Mouse (Mus musculus) lung, postnatal 0 days (tissue): Measurements from ENCODE around the gene Eif5a. TPM values are rescaled to one million over a fixed set of nuclear protein-coding genes. Genes with fewer than 3 reads are reported as not detected.
A peak's percentile ranks its signal among the peaks of the same experiment; 100 is the strongest.

ENCODE experiments used
- ATAC-seq: fragments of 200-750 bp; cut with Nextera tagmentation; 2 replicates; pipeline ENCODE4 v1.8.0; 2017; ENCODE audit warnings: moderate library complexity
- DNase-seq: peaks from one replicate; pipeline ENCODE4 v3.0.0-alpha.2; 2016; ENCODE audit warnings: low spot score
- H3K27ac ChIP-seq: fragments of 300-500 bp; sonication (generic); 2 replicates; pipeline ENCODE4 v1.5.1; 2014; ENCODE audit warnings: antibody characterized with exemption, mild to moderate bottlenecking, low read length, mixed read lengths
- H3K27me3 ChIP-seq: fragments of 300-500 bp; sonication (generic); replicated peaks from 2 replicates; pipeline ENCODE4 v1.6.1; 2014; ENCODE audit warnings: low read length, mixed read lengths; ENCODE audit not compliant: insufficient read depth
- H3K36me3 ChIP-seq: fragments of 300-500 bp; sonication (generic); 2 replicates; pipeline ENCODE4 v1.6.1; 2014; ENCODE audit warnings: low read length, mixed read lengths; ENCODE audit not compliant: insufficient read depth
- H3K4me1 ChIP-seq: fragments of 300-500 bp; sonication (generic); 2 replicates; pipeline ENCODE4 v1.6.1; 2014; ENCODE audit warnings: antibody characterized with exemption, low read depth, low read length, mixed read lengths; ENCODE audit not compliant: insufficient read depth
- H3K4me2 ChIP-seq: fragments of 300-500 bp; sonication (generic); replicated peaks from 2 replicates; pipeline ENCODE4 v1.6.1; 2014; ENCODE audit warnings: low read depth, mild to moderate bottlenecking, low read length, moderate library complexity, mixed read lengths
- H3K4me3 ChIP-seq: fragments of 300-500 bp; sonication (generic); 2 replicates; pipeline ENCODE4 v1.5.1; 2014; ENCODE audit warnings: low read depth, low read length
- H3K9ac ChIP-seq: fragments of 300-500 bp; sonication (generic); replicated peaks from 2 replicates; pipeline ENCODE4 v1.6.1; 2014; ENCODE audit warnings: low read depth, mild to moderate bottlenecking
- H3K9me3 ChIP-seq: fragments of 300-500 bp; sonication (generic); 2 replicates; pipeline ENCODE4 v1.6.1; 2016; ENCODE audit warnings: low read length, mixed read lengths
- CTCF ChIP-seq: IDR thresholded peaks from 2 replicates; pipeline ENCODE4 v1.5.1; 2016; ENCODE audit warnings: antibody characterized with exemption, mild to moderate bottlenecking
- EP300 ChIP-seq: IDR thresholded peaks from 2 replicates; pipeline ENCODE4 v1.6.1; 2016; ENCODE audit warnings: antibody characterized with exemption, mild to moderate bottlenecking, control low read depth
- WGBS: fragments of 180-500 bp; shearing (Covaris S2); extraction: QIAGEN DNeasy Blood & Tissue Kit; methylation state at CpG from one replicate; pipeline ENCODE4 v1.1.7; 2014; 5-methylcytosine and 5-hydroxymethylcytosine counted together
- polyA plus RNA-seq: library from polyadenylated mRNA; unstranded; fragments of >200 nt; fragmentation: Nextera tagmentation; extraction: Ambion mirVana; gene quantifications from 2 replicates; pipeline ENCODE4 v1.2.1, GENCODE M21; 2015

The Eif5a gene
- polyA plus RNA-seq, 1 experiment from 2014 or later: 815 TPM

DNA sequence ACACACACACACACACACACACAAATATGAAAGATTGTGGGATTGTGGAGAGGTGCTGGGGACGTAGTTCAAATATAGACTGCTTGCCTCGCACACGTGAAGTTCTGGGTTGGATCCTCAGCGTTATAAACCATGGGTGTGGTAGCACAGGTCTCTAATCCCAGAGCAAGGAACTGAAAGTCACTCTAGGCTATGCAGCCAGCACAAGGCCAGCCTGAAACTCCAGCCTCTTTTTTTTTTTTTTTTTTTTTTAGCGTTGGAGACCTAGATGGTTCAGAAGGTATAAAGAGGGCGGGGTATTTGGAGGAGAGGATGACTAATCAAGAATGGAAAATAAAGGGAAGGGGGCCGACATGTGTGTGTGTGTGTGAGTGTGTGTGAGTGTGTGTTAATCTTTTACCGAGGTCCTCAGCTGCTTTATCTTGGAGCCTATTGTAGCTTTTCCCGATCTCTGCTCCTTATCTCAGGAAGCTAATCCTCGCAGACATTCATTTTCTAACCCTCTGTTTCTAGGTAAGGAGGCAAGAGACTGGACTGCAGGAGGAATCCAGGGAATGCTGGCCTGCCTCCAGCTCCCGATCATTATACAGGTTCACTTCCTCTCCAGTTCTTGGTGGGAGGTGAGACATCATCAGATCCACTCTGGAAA is 31.6 kb upstream of the Eif5a start:
- Histone ChIP-seq H3K27ac (no peak overlapping the region), H3K4me2 (no peak overlapping the region), H3K9me3 (no peaks in the 10 kb centered on the region), H3K4me3 (no peak overlapping the region), H3K27me3 (no peaks in the 10 kb centered on the region), H3K4me1 (no peaks in the 10 kb centered on the region), H3K9ac (no peak overlapping the region), H3K36me3 (no peaks in the 10 kb centered on the region)
- 27% methylated on average over 11 of the region's 11 CpGs for whole genome bisulfite sequencing
- TF ChIP-seq CTCF: no peak
- no peak for TF ChIP-seq EP300
- DNase-seq (no peak), ATAC-seq (no peak)

GRCm38 (mm10) chr11:69952274-69952673 is 30.5 kb upstream of the Eif5a start:
- ATAC-seq: no peak

GRCm38 (mm10) chr11:69950807-69951459 is 29.2 kb upstream of the Eif5a start:
- H3K4me1 ChIP-seq: no peaks in the 10 kb centered on the region
- no peaks in the 10 kb centered on the region for H3K27me3 ChIP-seq
- WGBS: 39% methylated on average over 4 of the region's 4 CpGs
- H3K9me3 ChIP-seq: no peaks in the 10 kb centered on the region
- ATAC-seq (no peak), DNase-seq (peak; percentile 43)
- H3K36me3 ChIP-seq: no peaks in the 10 kb centered on the region
- no peak overlapping the region for H3K27ac ChIP-seq
- no peak overlapping the region for H3K9ac ChIP-seq
- no peak overlapping the region for H3K4me2 ChIP-seq
- no peak overlapping the region for H3K4me3 ChIP-seq
- TF ChIP-seq CTCF (peak; percentile 46; the same call in 1 of the 2 replicates), EP300 (no peak)

More at GRCm38 (mm10) chr11:69952274-69952673, 30.5 kb upstream of the Eif5a start:
- no peak overlapping the region for H3K4me3 ChIP-seq
- TF ChIP-seq CTCF: peak; percentile 57
- no peak for TF ChIP-seq EP300
- no peak overlapping the region for H3K9ac ChIP-seq
- H3K36me3 ChIP-seq: no peaks in the 10 kb centered on the region
- no peak overlapping the region for H3K4me2 ChIP-seq
- WGBS: 31% methylated on average over 1 of the region's 1 CpGs
- DNase-seq: no peak
- H3K9me3 ChIP-seq: no peaks in the 10 kb centered on the region
- H3K27ac ChIP-seq: no peak overlapping the region
- no peaks in the 10 kb centered on the region for H3K27me3 ChIP-seq
- no peaks in the 10 kb centered on the region for H3K4me1 ChIP-seq

- Histone ChIP-seq H3K4me1 (no peaks in the 10 kb centered on the region), H3K9me3 (no peaks in the 10 kb centered on the region), H3K36me3 (no peaks in the 10 kb centered on the region), H3K27me3 (no peaks in the 10 kb centered on the region), H3K27ac (peak overlapping the region; percentile 2; the same call in 1 of the 2 replicates), H3K9ac (no peak overlapping the region), H3K4me3 (peak overlapping the region; percentile 39), H3K4me2 (peak overlapping the region; percentile 60)
- DNase-seq (peak; percentile 96), ATAC-seq (peak; percentile 67)
- no peak for TF ChIP-seq EP300
- TF ChIP-seq CTCF: peak; percentile 95
- 0% methylated on average over 12 of the region's 14 CpGs for WGBS
Measured at GRCm38 (mm10) chr11:69948763-69949150, 27.0 kb upstream of the Eif5a start.

DNA sequence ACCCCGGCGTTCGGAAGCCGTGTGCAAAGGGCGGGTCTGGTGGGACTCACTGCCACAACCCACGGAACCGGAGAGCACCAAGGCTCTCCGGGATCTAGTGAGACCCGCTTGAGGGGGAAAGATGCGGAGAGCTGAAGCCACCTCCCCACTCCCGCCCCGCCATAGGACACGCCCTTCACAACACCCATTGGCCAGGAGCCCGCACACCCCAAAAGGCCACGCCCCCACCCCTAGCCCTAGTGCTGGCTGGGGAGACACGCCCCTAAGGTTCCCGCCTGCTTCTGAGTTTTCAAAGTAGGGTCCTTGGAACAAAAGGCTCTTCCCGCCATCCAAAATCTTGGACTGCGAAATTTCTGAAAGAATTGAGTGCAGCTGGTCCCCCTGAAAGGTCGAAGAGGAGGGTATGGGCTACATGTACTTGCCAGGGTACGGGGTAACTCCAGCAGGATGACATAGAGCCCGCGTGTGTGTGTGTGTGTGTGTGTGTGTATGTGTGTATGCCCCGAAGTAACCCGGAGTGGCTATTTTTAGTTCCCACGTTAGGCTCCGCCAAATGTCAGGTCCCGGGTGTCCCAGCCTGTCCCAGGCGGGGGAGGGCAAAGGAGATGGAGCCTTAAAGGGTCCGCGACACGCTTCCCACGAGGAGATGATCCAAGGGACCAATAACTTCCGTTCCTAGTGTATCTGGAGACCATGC is 26.5 kb upstream of the Eif5a start, which contains the start of gene Slc2a4:
Slc2a4 (minus strand) TSS at position 123 of the 697 bp plus-strand sequence.
- under 1% methylated on average over 34 of the region's 34 CpGs for whole genome bisulfite sequencing
- no peaks in the 10 kb centered on the region for H3K9me3 ChIP-seq
- H3K27me3 ChIP-seq: no peaks in the 10 kb centered on the region
- H3K27ac ChIP-seq: peak within 1 kb of the TSS; percentile 2
- H3K4me3 ChIP-seq: peak within 1 kb of the TSS; percentile 39
- H3K4me2 ChIP-seq: peak within 1 kb of the TSS; percentile 60
- H3K4me1 ChIP-seq: no peaks in the 10 kb centered on the region
- no peak within 1 kb of the TSS for H3K9ac ChIP-seq
- ATAC-seq (peak; percentile 94), DNase-seq (peak; percentile 96)
- TF ChIP-seq CTCF (no peak), EP300 (no peak)
- no peaks in the 10 kb centered on the region for H3K36me3 ChIP-seq
